Comparison of ENCODE assay signal across 8 mouse cellular contexts in the genomic region with DNA sequence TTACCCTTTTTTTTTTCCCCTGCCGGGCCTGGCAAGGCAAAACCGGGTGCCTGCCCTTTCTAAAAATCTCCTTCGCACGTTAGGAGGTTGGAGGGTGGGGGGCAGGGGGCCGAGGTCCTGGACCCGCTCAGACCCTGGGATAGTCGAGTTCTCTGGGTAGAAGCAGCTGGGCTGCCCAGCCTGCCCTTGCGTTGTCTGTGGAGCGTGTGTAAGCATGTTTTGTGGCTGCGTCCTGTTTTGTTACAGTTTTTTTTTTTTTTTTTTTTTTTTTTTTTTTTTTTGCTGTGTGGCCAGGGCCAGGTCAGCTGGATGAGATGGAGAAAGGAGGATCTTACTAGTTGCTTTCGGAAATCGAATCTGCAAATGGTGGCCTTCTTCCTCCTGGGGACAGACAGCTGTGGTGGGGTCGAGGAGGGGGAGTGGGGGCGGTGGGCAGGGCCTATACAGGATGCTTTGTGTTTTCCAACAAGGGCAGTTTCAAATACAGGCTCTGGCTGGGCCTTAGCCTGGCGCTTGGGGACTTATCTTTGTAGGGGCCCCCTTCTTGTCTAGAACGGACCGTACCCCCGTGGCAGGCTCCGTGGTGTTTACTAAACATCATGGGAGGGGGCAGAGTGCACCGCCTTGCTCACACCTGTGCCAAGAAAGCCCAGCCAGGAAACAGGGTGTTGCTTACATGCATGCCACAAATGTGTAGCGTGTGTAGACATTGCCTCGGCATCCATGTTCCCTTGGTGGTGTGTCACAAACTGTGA. TPM values are rescaled to one million over a fixed set of nuclear protein-coding genes. Genes with fewer than 3 reads are reported as not detected.
DNase-seq lines count a peak whose midpoint lies in the region; ATAC-seq and TF ChIP-seq lines count a peak whose summit lies in the region.

No protein-coding gene starts in this region.

- H3K4me2 ChIP-seq in forebrain, embryonic 13.5 days: peak overlapping the region; percentile 92
- peak overlapping the region; percentile 88 for H3K4me2 ChIP-seq in hindbrain, postnatal 0 days (ENCODE audit: low read depth, low read length)
- H3K4me2 ChIP-seq in liver, embryonic 13.5 days: peak overlapping the region; percentile 96
- peak overlapping the region; percentile 89 for H3K4me2 ChIP-seq in neural tube, embryonic 13.5 days

- peaks cover 12% of the 10 kb centered on the region for H3K4me1 ChIP-seq in cerebellum, adult 2 months (ENCODE audit: control insufficient read depth, insufficient read depth, low read length)
- H3K4me1 ChIP-seq in forebrain, embryonic 13.5 days: peaks cover 48% of the 10 kb centered on the region
- H3K4me1 ChIP-seq in hindbrain, postnatal 0 days (ENCODE audit: insufficient read depth, low read length): peaks cover 20% of the 10 kb centered on the region
- peaks cover 70% of the 10 kb centered on the region for H3K4me1 ChIP-seq in liver, embryonic 13.5 days (replicated peaks)
- peaks cover 53% of the 10 kb centered on the region for H3K4me1 ChIP-seq in neural tube, embryonic 13.5 days (replicated peaks)

- peak overlapping the region; percentile 84 for H3K4me3 ChIP-seq in cerebellum, adult 2 months (replicated peaks; ENCODE audit: insufficient read depth, low read depth, low read length)
- peak overlapping the region; percentile 98 for H3K4me3 ChIP-seq in forebrain, embryonic 13.5 days
- H3K4me3 ChIP-seq in hindbrain, postnatal 0 days (ENCODE audit: low read length): peak overlapping the region; percentile 74
- H3K4me3 ChIP-seq in liver, embryonic 13.5 days (replicated peaks): peak overlapping the region; percentile 98
- H3K4me3 ChIP-seq in neural tube, embryonic 13.5 days: peak overlapping the region; percentile 89

- no peak for TF ChIP-seq CTCF in cerebellum, adult 2 months (IDR thresholded peaks at IDR 0.05; ENCODE audit: borderline replicate concordance, insufficient read depth, low read depth, low read length)
- no peak for TF ChIP-seq CTCF in hindbrain, postnatal 0 days (IDR thresholded peaks at IDR 0.05; ENCODE audit: low read depth)

- no peaks in the 10 kb centered on the region for H3K27me3 ChIP-seq in cerebellum, adult 2 months (ENCODE audit: control insufficient read depth, insufficient read depth, low read length)
- no peaks in the 10 kb centered on the region for H3K27me3 ChIP-seq in forebrain, embryonic 13.5 days
- H3K27me3 ChIP-seq in hindbrain, postnatal 0 days (ENCODE audit: insufficient read depth, low read length): no peaks in the 10 kb centered on the region
- H3K27me3 ChIP-seq in liver, embryonic 13.5 days: no peaks in the 10 kb centered on the region
- no peaks in the 10 kb centered on the region for H3K27me3 ChIP-seq in neural tube, embryonic 13.5 days

- H3K27ac ChIP-seq in cerebellum, adult 2 months (ENCODE audit: insufficient read depth, low read length): no peak overlapping the region
- H3K27ac ChIP-seq in forebrain, embryonic 13.5 days: peak overlapping the region; percentile 90
- peak overlapping the region; percentile 91 for H3K27ac ChIP-seq in hindbrain, postnatal 0 days
- peak overlapping the region; percentile 89 for H3K27ac ChIP-seq in liver, embryonic 13.5 days
- peak overlapping the region; percentile 97 for H3K27ac ChIP-seq in neural tube, embryonic 13.5 days (replicated peaks)

- ATAC-seq in forebrain, embryonic 13.5 days: no peak; the same call in 1 of the 2 replicates
- ATAC-seq in hindbrain, postnatal 0 days: no peak
- ATAC-seq in liver, embryonic 13.5 days (ENCODE audit: low read depth): no peak
- ATAC-seq in neural tube, embryonic 13.5 days (ENCODE audit: low read depth): peak; percentile 9; the same call in 1 of the 2 replicates

- DNase-seq in cerebellum, adult 2 months: peak; percentile 12 to 33
- DNase-seq in cerebellum, adult 8-10 months: no peak
- DNase-seq in NIH3T3 (ENCODE audit: low read depth): peak; percentile 56
- peak; percentile 60 for DNase-seq in hindbrain, postnatal 0 days (ENCODE audit: low spot score)
- DNase-seq in liver, embryonic 13.5 days: no peak
- no peak for DNase-seq in layer of hippocampus, adult 18-20 months (ENCODE audit: low spot score in 2 of 2)

- no peaks in the 10 kb centered on the region for H3K9me3 ChIP-seq in forebrain, embryonic 13.5 days (replicated peaks)
- no peaks in the 10 kb centered on the region for H3K9me3 ChIP-seq in hindbrain, postnatal 0 days (ENCODE audit: low read length)
- peaks cover 3% of the 10 kb centered on the region; the same call in 1 of the 2 replicates for H3K9me3 ChIP-seq in liver, embryonic 13.5 days (replicated peaks)
- H3K9me3 ChIP-seq in neural tube, embryonic 13.5 days: no peaks in the 10 kb centered on the region

- H3K36me3 ChIP-seq in forebrain, embryonic 13.5 days (ENCODE audit: poor library complexity, severe bottlenecking): no peaks in the 10 kb centered on the region
- H3K36me3 ChIP-seq in hindbrain, postnatal 0 days (ENCODE audit: insufficient read depth, low read length): no peaks in the 10 kb centered on the region
- H3K36me3 ChIP-seq in liver, embryonic 13.5 days: no peaks in the 10 kb centered on the region
- no peaks in the 10 kb centered on the region for H3K36me3 ChIP-seq in neural tube, embryonic 13.5 days

- WGBS in cerebellum, adult 2 months: 19% methylated on average over 22 of the region's 22 CpGs
- 2% methylated on average over 22 of the region's 22 CpGs for WGBS in forebrain, embryonic 13.5 days
- 1% methylated on average over 22 of the region's 22 CpGs for WGBS in hindbrain, postnatal 0 days
- 3% methylated on average over 22 of the region's 22 CpGs for WGBS in liver, embryonic 13.5 days (ENCODE audit: insufficient replicate concordance)
- 3% methylated on average over 22 of the region's 22 CpGs for WGBS in neural tube, embryonic 13.5 days

- TF ChIP-seq POLR2A in cerebellum, adult 2 months (IDR thresholded peaks at IDR 0.05; ENCODE audit: borderline replicate concordance, insufficient read depth, low read length): no peak

- H3K9ac ChIP-seq in forebrain, embryonic 13.5 days: peak overlapping the region; percentile 98
- H3K9ac ChIP-seq in hindbrain, postnatal 0 days (replicated peaks; ENCODE audit: low read length): peak overlapping the region; percentile 95
- peak overlapping the region; percentile 98 for H3K9ac ChIP-seq in liver, embryonic 13.5 days
- peak overlapping the region; percentile 98 for H3K9ac ChIP-seq in neural tube, embryonic 13.5 days

RNA-seq across cellular contexts. Expression of gene Cmip, which starts 1.1 kb away (rescaled TPM):
- 64.7 and 64.9 TPM in 2 replicates for polyA plus RNA-seq in cerebellum, adult 2 months (2012; rRNA removed)
- 39.0 and 45.4 TPM in 2 replicates for polyA plus RNA-seq in forebrain, embryonic 13.5 days (2015; fragmentation: Nextera tagmentation; extraction: Ambion mirVana)
- total RNA-seq in hindbrain, postnatal 0 days (2014; rRNA removed): 230 and 250 TPM in 2 replicates
- 160 and 163 TPM in 2 replicates for polyA plus RNA-seq in hindbrain, postnatal 0 days (2015; fragmentation: Nextera tagmentation; extraction: Ambion mirVana)
- 5.8 and 6.7 TPM in 2 replicates for polyA plus RNA-seq in liver, embryonic 13.5 days (2015; fragmentation: Nextera tagmentation; extraction: Ambion mirVana)
- polyA plus RNA-seq in neural tube, embryonic 13.5 days (2015; fragmentation: Nextera tagmentation; extraction: Ambion mirVana): 106 and 115 TPM in 2 replicates
- total RNA-seq in layer of hippocampus, adult 18-20 months (2021): 100 to 1,000 TPM; 275 to 296 TPM

Comparison
In these comparisons a context has a peak if more than half of its experiments do, and no peak if none do; other contexts are left out.
1. DNase-seq: peak in cerebellum, adult 2 months (2 of 2), NIH3T3 (single experiment) and hindbrain, postnatal 0 days (single experiment); none in cerebellum, adult 8-10 months (single experiment), liver, embryonic 13.5 days (single experiment) and layer of hippocampus, adult 18-20 months (0 of 2).
2. Peak in every context shown above with its lines, with median percentiles within 50 percentile points of each other: H3K4me3 ChIP-seq, H3K4me2 ChIP-seq and H3K9ac ChIP-seq.